Mouse (Mus musculus): ENCODE data around the gene Bpifb5. TPM values are rescaled to one million over a fixed set of nuclear protein-coding genes. Genes with fewer than 3 reads are reported as not detected.

Gene Bpifb5
- polyA plus RNA-seq, 1 experiment = not detected

Other genes with a start within 250 kb of the Bpifb5 start
- gene Bpifa6, start 248.8 kb upstream of the Bpifb5 start, polyA plus RNA-seq (2012; ENCODE audit: insufficient read depth, insufficient read length, low replicate concordance, missing spikeins) = not detected in 2 replicates
- gene Bpifa2, start 215.5 kb upstream of the Bpifb5 start, polyA plus RNA-seq (2012; ENCODE audit: insufficient read depth, insufficient read length, low replicate concordance, missing spikeins) = not detected in 2 replicates
- not detected in 2 replicates for gene Bpifa3, start 93.4 kb upstream of the Bpifb5 start, polyA plus RNA-seq (2012; ENCODE audit: insufficient read depth, insufficient read length, low replicate concordance, missing spikeins)
- gene Bpifa1, start 80.9 kb upstream of the Bpifb5 start, polyA plus RNA-seq (2012; ENCODE audit: insufficient read depth, insufficient read length, low replicate concordance, missing spikeins) = not detected in 2 replicates
- gene Bpifa5, start 61.1 kb upstream of the Bpifb5 start, polyA plus RNA-seq (2012; ENCODE audit: insufficient read depth, insufficient read length, low replicate concordance, missing spikeins) = not detected in 2 replicates
- gene Bpifb1, start 32.9 kb upstream of the Bpifb5 start, polyA plus RNA-seq (2012; ENCODE audit: insufficient read depth, insufficient read length, low replicate concordance, missing spikeins) = not detected in 2 replicates
- not detected in 2 replicates for gene Bpifb9a, start 34.1 kb downstream of the Bpifb5 start, polyA plus RNA-seq (2012; ENCODE audit: insufficient read depth, insufficient read length, low replicate concordance, missing spikeins)
- not detected in 2 replicates for gene Bpifb9b, start 83.5 kb downstream of the Bpifb5 start, polyA plus RNA-seq (2012; ENCODE audit: insufficient read depth, insufficient read length, low replicate concordance, missing spikeins)
- not detected in 2 replicates for gene Cdk5rap1, start 149.3 kb downstream of the Bpifb5 start, polyA plus RNA-seq (2012; ENCODE audit: insufficient read depth, insufficient read length, low replicate concordance, missing spikeins)
- not detected in 2 replicates for gene Snta1, start 184.4 kb downstream of the Bpifb5 start, polyA plus RNA-seq (2012; ENCODE audit: insufficient read depth, insufficient read length, low replicate concordance, missing spikeins)
- not detected in 2 replicates for gene Cbfa2t2, start 212.7 kb downstream of the Bpifb5 start, polyA plus RNA-seq (2012; ENCODE audit: insufficient read depth, insufficient read length, low replicate concordance, missing spikeins)

Data from olfactory bulb, adult 2 months (tissue).